Mouse (Mus musculus): ENCODE data around the gene AC161166.1. TPM values are rescaled to one million over a fixed set of nuclear protein-coding genes. Genes with fewer than 3 reads are reported as not detected.
"Not testable (repeated sequence)": the region's sequence is repeated elsewhere in the genome, so short reads cannot be mapped to it uniquely, and the experiment has no call there.

Gene AC161166.1
- polyA plus RNA-seq, 1 experiment from 2014 or later = 0.33 TPM

DNA sequence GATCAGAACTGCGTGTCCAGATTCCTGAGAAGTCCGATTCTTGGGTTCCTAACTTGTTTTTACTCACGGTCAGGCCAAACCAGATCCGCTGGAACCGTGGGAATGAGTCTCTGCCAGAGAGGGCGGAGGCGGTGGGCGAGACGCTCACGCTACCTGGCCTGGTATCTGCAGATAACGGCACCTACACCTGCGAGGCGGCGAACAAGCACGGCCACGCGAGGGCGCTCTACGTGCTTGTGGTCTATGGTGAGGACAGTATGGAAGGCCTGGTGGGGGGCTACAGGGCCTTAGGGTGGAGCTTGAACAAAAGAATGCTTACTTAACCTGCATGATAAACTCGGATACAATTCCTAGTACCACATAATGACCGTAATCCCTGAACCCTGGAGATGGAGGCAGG, 10.8 kb downstream of the AC161166.1 start:
- H3K9ac ChIP-seq (ENCODE audit: low read length) = no peak overlapping the region
- no peak overlapping the region for H3K27ac ChIP-seq (ENCODE audit: low read length)
- H3K9me3 ChIP-seq (ENCODE audit: control insufficient read depth, low read length) = peaks cover 3% of the 10 kb centered on the region; the same call in 1 of the 2 replicates
- WGBS = 40% methylated on average over 21 of the region's 21 CpGs
- no peaks in the 10 kb centered on the region for H3K36me3 ChIP-seq (ENCODE audit: control insufficient read depth, insufficient read depth, low read length)
- no peak overlapping the region for H3K4me3 ChIP-seq (ENCODE audit: low read length)
- peaks cover 52% of the 10 kb centered on the region for H3K27me3 ChIP-seq (ENCODE audit: control insufficient read depth, insufficient read depth, low read depth, low read length)
- H3K4me1 ChIP-seq (replicated peaks; ENCODE audit: control insufficient read depth, insufficient read depth, low read length) = peaks cover 14% of the 10 kb centered on the region
- no peak overlapping the region for H3K4me2 ChIP-seq (ENCODE audit: low read depth, low read length)
- ATAC-seq (ENCODE audit: low read depth) = no peak

DNA sequence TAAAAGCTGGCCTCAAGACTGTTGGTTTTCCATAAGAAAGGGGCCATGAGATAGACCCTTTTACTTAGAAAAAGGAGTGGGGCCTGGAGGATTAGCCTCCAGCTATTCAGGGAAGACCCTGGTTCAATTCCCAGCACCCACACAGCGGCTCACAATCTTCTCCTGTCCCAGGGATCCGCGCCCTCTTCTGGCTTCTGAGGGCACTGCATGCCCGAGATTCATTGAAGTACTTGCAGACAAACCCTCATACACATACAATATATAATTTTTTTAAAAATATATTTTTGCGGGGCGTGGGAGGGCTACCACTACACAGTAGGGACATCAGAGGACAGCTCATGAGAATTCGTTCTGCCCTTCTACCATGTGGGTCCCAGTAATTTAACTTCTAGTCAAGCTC, 11.3 kb downstream of the AC161166.1 start:
- Histone ChIP-seq H3K4me2 (ENCODE audit: low read depth, low read length) (no peak overlapping the region), H3K4me3 (ENCODE audit: low read length) (no peak overlapping the region), H3K27me3 (ENCODE audit: control insufficient read depth, insufficient read depth, low read depth, low read length) (peaks cover 52% of the 10 kb centered on the region), H3K36me3 (ENCODE audit: control insufficient read depth, insufficient read depth, low read length) (no peaks in the 10 kb centered on the region), H3K27ac (ENCODE audit: low read length) (no peak overlapping the region), H3K9ac (ENCODE audit: low read length) (no peak overlapping the region), H3K9me3 (ENCODE audit: control insufficient read depth, low read length) (peaks cover 3% of the 10 kb centered on the region; the same call in 1 of the 2 replicates), H3K4me1 (replicated peaks; ENCODE audit: control insufficient read depth, insufficient read depth, low read length) (peaks cover 9% of the 10 kb centered on the region)
- ATAC-seq (ENCODE audit: low read depth) = no peak
- 29% methylated on average over 7 of the region's 7 CpGs for WGBS

DNA sequence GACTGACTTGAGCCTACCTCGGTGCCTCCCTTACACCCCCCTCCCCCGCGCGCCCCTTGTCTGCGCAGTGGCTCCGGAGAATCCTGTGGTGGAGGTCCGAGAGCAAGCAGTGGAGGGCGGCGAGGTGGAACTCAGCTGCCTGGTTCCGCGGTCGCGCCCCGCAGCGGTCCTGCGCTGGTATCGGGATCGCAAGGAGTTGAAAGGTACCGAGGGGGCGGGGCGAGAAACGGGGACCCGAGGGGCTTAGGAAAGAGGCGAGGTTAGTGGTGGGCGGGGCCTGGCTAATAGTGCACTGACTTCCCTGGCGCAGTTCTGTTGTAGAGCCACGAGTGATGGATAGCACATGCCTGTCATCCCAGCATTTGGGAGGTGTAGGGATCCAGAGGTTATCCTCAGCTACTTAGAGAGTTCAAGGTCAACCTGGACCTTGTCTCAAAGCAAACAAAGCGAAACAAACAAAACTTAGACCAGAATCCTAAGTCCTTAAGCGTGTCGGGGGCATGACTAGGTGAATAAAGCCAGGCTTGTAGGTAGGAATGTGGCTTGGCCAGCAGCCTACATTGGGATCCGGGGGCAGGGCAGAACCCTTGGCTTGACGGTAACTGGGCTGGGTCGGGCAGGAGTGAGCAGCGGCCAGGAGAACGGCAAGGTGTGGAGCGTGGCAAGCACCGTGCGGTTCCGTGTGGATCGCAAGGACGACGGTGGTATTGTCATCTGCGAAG, 12.2 kb downstream of the AC161166.1 start:
- H3K4me3 ChIP-seq (ENCODE audit: low read length) = peak overlapping the region; percentile 44
- H3K27me3 ChIP-seq (ENCODE audit: control insufficient read depth, insufficient read depth, low read depth, low read length) = peaks cover 52% of the 10 kb centered on the region
- peak; percentile 53 for ATAC-seq (ENCODE audit: low read depth)
- peaks cover 7% of the 10 kb centered on the region; the same call in 1 of the 2 replicates for H3K4me1 ChIP-seq (replicated peaks; ENCODE audit: control insufficient read depth, insufficient read depth, low read length)
- no peak overlapping the region for H3K27ac ChIP-seq (ENCODE audit: low read length)
- peak overlapping the region; percentile 63 for H3K4me2 ChIP-seq (ENCODE audit: low read depth, low read length)
- 10% methylated on average over 43 of the region's 43 CpGs for WGBS
- peak overlapping the region; percentile 39; the same call in 1 of the 2 replicates for H3K9ac ChIP-seq (ENCODE audit: low read length)
- peaks cover 3% of the 10 kb centered on the region; the same call in 1 of the 2 replicates for H3K9me3 ChIP-seq (ENCODE audit: control insufficient read depth, low read length)
- no peaks in the 10 kb centered on the region for H3K36me3 ChIP-seq (ENCODE audit: control insufficient read depth, insufficient read depth, low read length)

DNA sequence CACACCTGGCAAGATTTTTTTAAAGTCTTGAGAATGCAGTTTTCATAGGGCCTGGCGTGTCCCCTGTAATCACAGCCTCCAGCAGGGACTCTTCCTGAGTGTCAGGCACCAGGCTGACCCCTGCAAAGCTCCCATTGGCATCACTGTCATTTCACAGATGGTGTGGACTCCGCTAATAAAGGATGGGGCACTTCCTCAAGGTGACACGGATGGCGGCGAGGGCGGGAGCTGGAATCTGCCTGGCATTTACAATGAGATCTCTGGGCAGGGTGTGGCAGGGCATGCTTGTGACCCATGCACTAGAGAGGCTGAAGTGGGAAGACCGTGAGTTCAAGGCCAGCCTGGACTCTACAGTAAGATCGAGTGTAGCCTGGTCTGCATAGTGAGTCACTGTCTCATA, 24.0 kb downstream of the AC161166.1 start:
- no peak overlapping the region for H3K27ac ChIP-seq (ENCODE audit: low read length)
- no peak overlapping the region for H3K9ac ChIP-seq (ENCODE audit: low read length)
- no peaks in the 10 kb centered on the region for H3K9me3 ChIP-seq (ENCODE audit: control insufficient read depth, low read length)
- no peak overlapping the region for H3K4me2 ChIP-seq (ENCODE audit: low read depth, low read length)
- peaks cover 3% of the 10 kb centered on the region; the same call in 1 of the 2 replicates for H3K27me3 ChIP-seq (ENCODE audit: control insufficient read depth, insufficient read depth, low read depth, low read length)
- 79% methylated on average over 8 of the region's 8 CpGs for WGBS
- no peak overlapping the region for H3K4me3 ChIP-seq (ENCODE audit: low read length)
- no peaks in the 10 kb centered on the region for H3K36me3 ChIP-seq (ENCODE audit: control insufficient read depth, insufficient read depth, low read length)
- no peaks in the 10 kb centered on the region for H3K4me1 ChIP-seq (replicated peaks; ENCODE audit: control insufficient read depth, insufficient read depth, low read length)
- ATAC-seq (ENCODE audit: low read depth) = no peak

DNA sequence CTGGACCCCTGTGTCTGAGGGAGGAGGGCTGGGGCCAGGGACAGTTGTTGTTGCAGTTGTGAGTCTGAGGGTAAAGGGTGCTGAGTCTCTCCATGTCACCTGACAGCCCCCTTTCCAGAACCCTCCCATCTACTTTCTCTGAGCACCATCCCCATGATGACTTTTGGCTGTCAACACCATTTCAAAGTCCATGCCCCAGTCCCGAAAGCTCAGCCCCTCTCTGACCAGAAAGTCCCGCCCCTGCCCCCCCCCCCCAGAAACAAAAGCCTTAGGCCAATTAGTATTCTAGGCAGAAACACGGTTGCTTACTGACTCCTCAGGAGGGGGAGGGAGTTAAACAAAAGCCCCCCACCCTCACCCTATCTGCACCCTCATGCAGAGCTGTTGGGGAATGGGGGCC, 24.9 kb downstream of the AC161166.1 start:
- Histone ChIP-seq H3K27ac (ENCODE audit: low read length) (no peak overlapping the region), H3K9ac (ENCODE audit: low read length) (no peak overlapping the region), H3K4me3 (ENCODE audit: low read length) (no peak overlapping the region), H3K9me3 (ENCODE audit: control insufficient read depth, low read length) (no peaks in the 10 kb centered on the region), H3K27me3 (ENCODE audit: control insufficient read depth, insufficient read depth, low read depth, low read length) (peaks cover 7% of the 10 kb centered on the region), H3K36me3 (ENCODE audit: control insufficient read depth, insufficient read depth, low read length) (no peaks in the 10 kb centered on the region), H3K4me1 (replicated peaks; ENCODE audit: control insufficient read depth, insufficient read depth, low read length) (no peaks in the 10 kb centered on the region), H3K4me2 (ENCODE audit: low read depth, low read length) (no peak overlapping the region)
- no peak for ATAC-seq (ENCODE audit: low read depth)
- 24% methylated on average over 3 of the region's 3 CpGs for WGBS

DNA sequence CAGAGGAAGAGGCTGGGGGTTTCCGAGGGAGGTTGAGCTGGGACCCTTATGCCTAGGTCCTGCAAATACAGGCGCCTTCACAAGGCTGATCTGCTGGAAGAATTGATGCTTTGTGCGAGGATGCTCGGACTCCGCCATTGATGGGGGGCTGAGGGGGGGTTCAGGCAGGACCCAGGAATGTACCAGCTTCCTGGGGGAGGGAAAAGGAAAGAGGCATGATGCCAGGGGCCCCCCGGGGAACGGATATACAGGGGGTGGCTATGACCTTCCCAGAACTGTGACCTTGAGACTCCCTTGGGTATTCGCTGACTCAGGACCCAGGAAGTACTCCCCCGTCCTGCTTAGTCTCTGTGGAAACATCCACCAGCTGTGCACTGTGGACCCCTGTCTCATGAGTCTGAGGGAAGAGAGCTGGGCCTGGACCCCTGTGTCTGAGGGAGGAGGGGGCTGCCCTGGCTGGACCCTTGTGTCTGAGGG, 25.6 kb downstream of the AC161166.1 start:
- no peaks in the 10 kb centered on the region for H3K36me3 ChIP-seq (ENCODE audit: control insufficient read depth, insufficient read depth, low read length)
- H3K4me1 ChIP-seq (replicated peaks; ENCODE audit: control insufficient read depth, insufficient read depth, low read length) = no peaks in the 10 kb centered on the region
- H3K27me3 ChIP-seq (ENCODE audit: control insufficient read depth, insufficient read depth, low read depth, low read length) = peaks cover 13% of the 10 kb centered on the region
- H3K4me2 ChIP-seq (ENCODE audit: low read depth, low read length) = no peak overlapping the region
- no peak for ATAC-seq (ENCODE audit: low read depth)
- H3K9me3 ChIP-seq (ENCODE audit: control insufficient read depth, low read length) = no peaks in the 10 kb centered on the region
- H3K4me3 ChIP-seq (ENCODE audit: low read length) = no peak overlapping the region
- no peak overlapping the region for H3K27ac ChIP-seq (ENCODE audit: low read length)
- 40% methylated on average over 9 of the region's 9 CpGs for WGBS
- H3K9ac ChIP-seq (ENCODE audit: low read length) = no peak overlapping the region

DNA sequence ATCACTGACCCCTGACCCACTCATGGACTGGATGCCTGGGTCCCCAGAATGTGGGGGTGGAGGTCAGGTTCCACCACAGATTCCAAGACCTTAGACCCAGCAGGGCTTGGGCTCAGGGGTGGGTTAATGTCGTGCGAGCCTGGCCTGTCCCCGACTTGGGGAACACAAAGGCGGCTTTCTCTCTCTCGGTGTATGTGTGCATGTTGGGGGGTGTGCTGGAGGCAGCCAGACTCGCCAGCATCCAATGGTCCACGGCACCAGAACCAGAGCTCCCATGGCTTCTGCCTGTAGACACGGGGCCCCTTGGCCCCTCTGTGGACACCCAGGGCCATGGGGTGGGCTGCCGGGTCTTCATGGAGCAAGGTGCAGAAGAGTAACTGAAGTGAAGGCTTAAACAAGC, 26.8 kb downstream of the AC161166.1 start:
- H3K27me3 ChIP-seq (ENCODE audit: control insufficient read depth, insufficient read depth, low read depth, low read length) = peaks cover 22% of the 10 kb centered on the region
- H3K9ac ChIP-seq (ENCODE audit: low read length) = no peak overlapping the region
- no peak overlapping the region for H3K4me3 ChIP-seq (ENCODE audit: low read length)
- H3K4me1 ChIP-seq (replicated peaks; ENCODE audit: control insufficient read depth, insufficient read depth, low read length) = peaks cover 4% of the 10 kb centered on the region; the same call in 1 of the 2 replicates
- no peak for ATAC-seq (ENCODE audit: low read depth)
- no peaks in the 10 kb centered on the region for H3K36me3 ChIP-seq (ENCODE audit: control insufficient read depth, insufficient read depth, low read length)
- H3K9me3 ChIP-seq (ENCODE audit: control insufficient read depth, low read length) = no peaks in the 10 kb centered on the region
- 78% methylated on average over 9 of the region's 9 CpGs for WGBS
- no peak overlapping the region for H3K27ac ChIP-seq (ENCODE audit: low read length)
- no peak overlapping the region for H3K4me2 ChIP-seq (ENCODE audit: low read depth, low read length)

DNA sequence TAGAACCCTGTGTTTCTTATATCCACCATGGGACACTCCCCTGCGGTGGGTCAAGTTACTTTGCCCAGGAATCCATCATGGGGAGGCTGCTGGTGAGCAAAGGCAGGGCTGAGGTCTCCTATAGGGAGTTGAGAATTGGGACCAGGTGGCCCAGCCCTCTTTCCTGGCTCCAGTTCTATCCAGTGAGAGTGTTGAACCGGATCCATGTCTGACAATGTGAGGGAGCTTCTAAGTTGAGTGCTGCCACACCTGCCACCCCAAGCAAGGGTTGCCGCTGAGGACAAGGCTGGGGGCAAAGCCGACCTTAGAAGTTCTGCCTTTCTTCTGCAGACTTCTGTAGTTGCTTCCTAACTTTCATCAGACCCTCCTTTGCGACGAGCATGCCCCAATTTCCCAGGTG, 29.0 kb downstream of the AC161166.1 start:
- H3K4me2 ChIP-seq (ENCODE audit: low read depth, low read length); H3K27ac ChIP-seq (ENCODE audit: low read length); H3K4me3 ChIP-seq (ENCODE audit: low read length); H3K36me3 ChIP-seq (ENCODE audit: control insufficient read depth, insufficient read depth, low read length); ATAC-seq (ENCODE audit: low read depth); H3K4me1 ChIP-seq (replicated peaks; ENCODE audit: control insufficient read depth, insufficient read depth, low read length); H3K9ac ChIP-seq (ENCODE audit: low read length); H3K9me3 ChIP-seq (ENCODE audit: control insufficient read depth, low read length): not testable (repeated sequence)
- H3K27me3 ChIP-seq (ENCODE audit: control insufficient read depth, insufficient read depth, low read depth, low read length) = peaks cover 22% of the 10 kb centered on the region
- WGBS = 43% methylated on average over 6 of the region's 6 CpGs

DNA sequence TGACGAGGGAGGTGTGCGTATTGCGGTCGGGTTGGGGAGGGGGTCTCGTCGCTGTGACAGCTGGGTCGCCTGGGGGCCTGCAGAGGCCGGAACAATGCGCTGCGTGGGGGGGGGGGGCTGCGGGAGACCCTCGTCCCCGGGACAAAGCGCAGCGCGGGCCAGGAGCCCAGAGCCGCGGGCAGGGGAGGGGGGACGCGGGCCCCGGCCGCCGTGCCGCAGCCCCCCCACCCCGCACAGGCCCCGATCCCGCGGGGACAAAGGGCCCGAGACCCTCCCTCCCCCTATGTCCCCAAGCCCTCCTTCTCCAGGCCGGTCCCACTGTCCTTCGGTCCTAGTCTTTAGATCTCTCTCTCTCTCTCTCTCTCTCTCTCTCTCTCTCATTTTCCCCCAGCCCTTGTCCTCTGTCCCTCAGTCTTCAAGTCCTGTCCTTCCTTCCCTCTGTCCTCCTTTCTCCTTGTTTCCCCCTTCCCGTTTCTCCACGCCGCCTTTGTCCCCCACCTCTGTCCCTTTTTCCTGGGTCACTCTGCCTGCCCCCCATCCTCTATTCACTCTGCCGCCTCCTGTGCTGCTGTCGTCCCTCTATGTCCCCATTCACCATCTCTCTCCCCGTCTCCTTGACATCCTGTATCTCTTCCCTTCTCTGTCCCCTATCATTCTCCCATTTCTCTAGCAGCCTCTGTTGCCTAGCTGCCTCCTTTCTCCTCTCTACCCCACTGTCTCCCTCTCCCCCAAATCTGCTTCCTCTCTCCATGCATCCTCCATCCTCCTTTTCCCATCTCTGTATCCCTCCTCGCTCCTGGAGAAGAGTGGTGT, 29.8 kb downstream of the AC161166.1 start:
- no peak; the same call in 1 of the 2 replicates for ATAC-seq (ENCODE audit: low read depth)
- Histone ChIP-seq H3K4me3 (ENCODE audit: low read length) (peak overlapping the region; percentile 59), H3K27me3 (ENCODE audit: control insufficient read depth, insufficient read depth, low read depth, low read length) (peaks cover 22% of the 10 kb centered on the region), H3K9me3 (ENCODE audit: control insufficient read depth, low read length) (no peaks in the 10 kb centered on the region), H3K36me3 (ENCODE audit: control insufficient read depth, insufficient read depth, low read length) (no peaks in the 10 kb centered on the region), H3K9ac (ENCODE audit: low read length) (peak overlapping the region; percentile 63), H3K4me1 (replicated peaks; ENCODE audit: control insufficient read depth, insufficient read depth, low read length) (peaks cover 4% of the 10 kb centered on the region; the same call in 1 of the 2 replicates), H3K27ac (ENCODE audit: low read length) (no peak overlapping the region), H3K4me2 (ENCODE audit: low read depth, low read length) (peak overlapping the region; percentile 92)
- WGBS = 4% methylated on average over 18 of the region's 38 CpGs

All from lung, embryonic 16.5 days (tissue).